Mouse (Mus musculus) gastrocnemius, postnatal 14 days (tissue): ENCODE measurements around the gene Nprl2. TPM values are rescaled to one million over a fixed set of nuclear protein-coding genes. Genes with fewer than 3 reads are reported as not detected.

ENCODE experiments used
- DNase-seq: peaks from one replicate; pipeline ENCODE4 v3.0.0; 2021; ENCODE audit warnings: mixed read lengths
- intact Hi-C: fragments of 180-260 bp; cut with DNase I; formaldehyde crosslinking; loops from one replicate; pipeline ENCODE4 v1.15.1; 2025; ENCODE audit warnings: low total_unique reads
- total RNA-seq, 2 experiments: library from RNA; stranded (reverse); gene quantifications; 2 replicates each; pipeline ENCODE4 v1.2.3; 2021

The Nprl2 gene
- total RNA-seq, 2 experiments from 2014 or later: 7.5 to 7.7 TPM

- intact Hi-C loops: no loop called here
- DNase-seq: peak; percentile 66
Observed at GRCm38 (mm10) chr9:107590058-107590772, 48.2 kb downstream of the Nprl2 start.

- no peak for DNase-seq
- intact Hi-C loops: no loop called here
Observed at GRCm38 (mm10) chr9:107590773-107591060, 48.7 kb downstream of the Nprl2 start.

- DNase-seq: peak; percentile 67
- intact Hi-C loops: no loop called here
Observed at GRCm38 (mm10) chr9:107593101-107593976, 51.3 kb downstream of the Nprl2 start.

GRCm38 (mm10) chr9:107594281-107595062 is 52.4 kb downstream of the Nprl2 start:
- intact Hi-C loops: no loop called here

More at GRCm38 (mm10) chr9:107594281-107595062, 52.4 kb downstream of the Nprl2 start:
- no peak for DNase-seq

Other genes starting within 250 kb of the Nprl2 start
- 10 to 100 TPM; 17.2 to 23.8 TPM for gene Cish, start 246.2 kb upstream of the Nprl2 start, total RNA-seq
- 10 to 100 TPM; 12.0 to 13.2 TPM for gene Hemk1, start 203.9 kb upstream of the Nprl2 start, total RNA-seq
- gene 6430571L13Rik, start 201.6 kb upstream of the Nprl2 start, total RNA-seq: 10 to 100 TPM; 41.9 to 49.8 TPM
- gene Cacna2d2, start 142.6 kb upstream of the Nprl2 start, total RNA-seq: 1 to 10 TPM in 1 of 2 experiments, under 1 TPM in 1; 0.78 to 1.0 TPM
- gene Tmem115, start 8.3 kb upstream of the Nprl2 start, total RNA-seq: 10 to 100 TPM; 18.4 to 19.9 TPM
- 1 to 10 TPM; 2.2 to 2.5 TPM for gene Cyb561d2, start within 50 bp of the Nprl2 start, total RNA-seq
- gene Zmynd10, start 5.1 kb downstream of the Nprl2 start, total RNA-seq: not detected
- gene Rassf1, start 9.3 kb downstream of the Nprl2 start, total RNA-seq: 10 to 100 TPM; 11.1 to 11.6 TPM
- gene Tusc2, start 21.0 kb downstream of the Nprl2 start, total RNA-seq: 10 to 100 TPM; 21.8 to 23.1 TPM
- 10 to 100 TPM; 12.7 to 14.5 TPM for gene Hyal2, start 25.7 kb downstream of the Nprl2 start, total RNA-seq
- gene Hyal1, start 34.7 kb downstream of the Nprl2 start, total RNA-seq: 1 to 10 TPM; 2.6 to 2.7 TPM
- 10 to 100 TPM; 12.0 TPM for gene Naa80, start 36.7 kb downstream of the Nprl2 start, total RNA-seq
- gene Hyal3, start 38.6 kb downstream of the Nprl2 start, total RNA-seq: under 1 TPM; 0.23 to 0.49 TPM
- gene Ifrd2, start 45.4 kb downstream of the Nprl2 start, total RNA-seq: 10 to 100 TPM; 33.5 to 42.7 TPM
- 10 to 100 TPM; 27.6 to 35.2 TPM for gene Sema3b, start 67.0 kb downstream of the Nprl2 start, total RNA-seq
- gene Gnai2, start 93.1 kb downstream of the Nprl2 start, total RNA-seq: 100 to 1,000 TPM; 139 to 152 TPM
- 10 to 100 TPM; 29.8 to 57.1 TPM for gene Slc38a3, start 127.3 kb downstream of the Nprl2 start, total RNA-seq
- gene Gnat1, start 137.5 kb downstream of the Nprl2 start, total RNA-seq: not detected
- 10 to 100 TPM in 1 of 2 experiments, 1 to 10 TPM in 1; 8.4 to 10.6 TPM for gene Sema3f, start 168.2 kb downstream of the Nprl2 start, total RNA-seq
- 10 to 100 TPM; 30.9 to 40.5 TPM for gene Rbm5, start 228.8 kb downstream of the Nprl2 start, total RNA-seq